Comparison of ENCODE assay signal across 11 mouse cellular contexts in genomic region chr2:48423861-48424442, GRCm38 (mm10).
DNase-seq lines count a peak whose midpoint lies in the region; ATAC-seq lines count a peak whose summit lies in the region.
"Had no signal": no experiment of that assay in that cellular context is flagged by ENCODE, and none has a peak within 500 bp of the region (broad histone marks: within the 10 kb centered on the region; RNA-seq: fewer than 3 reads in every experiment).

No protein-coding gene starts in this region.

- H3K4me3 ChIP-seq in hindbrain, embryonic 13.5 days = no peak overlapping the region
- no peak overlapping the region for H3K4me3 ChIP-seq in heart, embryonic 11.5 days (ENCODE audit: low read depth, low read length)
- H3K4me3 ChIP-seq: limb, embryonic 10.5 days; stomach, embryonic 15.5 days had no signal

- peaks cover 34% of the 10 kb centered on the region for H3K4me1 ChIP-seq in hindbrain, embryonic 13.5 days (replicated peaks)
- no peaks in the 10 kb centered on the region for H3K4me1 ChIP-seq in heart, embryonic 11.5 days (ENCODE audit: control insufficient read depth, insufficient read depth, low read length)
- H3K4me1 ChIP-seq: stomach, embryonic 15.5 days had no signal

- 12% methylated on average over 9 of the region's 9 CpGs for whole genome bisulfite sequencing in hindbrain, embryonic 13.5 days
- WGBS in heart, embryonic 11.5 days (ENCODE audit: insufficient replicate concordance) = 35% methylated on average over 9 of the region's 9 CpGs

- H3K27me3 ChIP-seq in hindbrain, embryonic 13.5 days = no peaks in the 10 kb centered on the region
- H3K27me3 ChIP-seq in heart, embryonic 11.5 days (ENCODE audit: control insufficient read depth, insufficient read depth, low read length) = no peaks in the 10 kb centered on the region
- H3K27me3 ChIP-seq: stomach, embryonic 15.5 days had no signal

- peak overlapping the region; percentile 84 for H3K27ac ChIP-seq in hindbrain, embryonic 13.5 days
- no peak overlapping the region for H3K27ac ChIP-seq in heart, embryonic 11.5 days (ENCODE audit: low read depth, low read length)
- H3K27ac ChIP-seq: limb, embryonic 10.5 days; stomach, embryonic 15.5 days had no signal

- ATAC-seq in hindbrain, embryonic 13.5 days (ENCODE audit: low FRiP score) = peak; percentile 85
- ATAC-seq in heart, embryonic 11.5 days (replicated peaks; ENCODE audit: insufficient number of reproducible peaks, low FRiP score, low TSS enrichment) = no peak

- no peaks in the 10 kb centered on the region for H3K36me3 ChIP-seq in hindbrain, embryonic 13.5 days
- H3K36me3 ChIP-seq in heart, embryonic 11.5 days (ENCODE audit: control insufficient read depth, insufficient read depth, low read length) = no peaks in the 10 kb centered on the region
- H3K36me3 ChIP-seq: limb, embryonic 10.5 days; stomach, embryonic 15.5 days had no signal

- peak overlapping the region; percentile 40 for H3K4me2 ChIP-seq in hindbrain, embryonic 13.5 days
- no peak overlapping the region for H3K4me2 ChIP-seq in heart, embryonic 11.5 days
- H3K4me2 ChIP-seq: stomach, embryonic 15.5 days had no signal

- no peaks in the 10 kb centered on the region for H3K9me3 ChIP-seq in hindbrain, embryonic 13.5 days
- no peaks in the 10 kb centered on the region for H3K9me3 ChIP-seq in heart, embryonic 11.5 days (replicated peaks; ENCODE audit: control insufficient read depth, low read length)
- H3K9me3 ChIP-seq: limb, embryonic 10.5 days; stomach, embryonic 15.5 days had no signal

- peak; percentile 57 for DNase-seq in Muller cell, postnatal 12 days (ENCODE audit: inconsistent ontology term)
- peak; percentile 58 for DNase-seq in brain, embryonic 18.5 days (ENCODE audit: low read depth, low spot score)
- DNase-seq in left cerebral cortex, postnatal 14 days (ENCODE audit: low spot score in 2 of 2) = peak; percentile 26 to 63
- DNase-seq in lung, postnatal 36 days = no peak
- no peak for DNase-seq in heart, postnatal 25 days (ENCODE audit: low spot score)
- DNase-seq in T-cell, adult 2 months (ENCODE audit: low spot score) = no peak
- DNase-seq: cerebellum, adult 8-10 months had no signal

- 0 out of 2 replicates have a peak overlapping the region, but pooled peaks have one; percentile 15 for H3K9ac ChIP-seq in hindbrain, embryonic 13.5 days
- no peak overlapping the region for H3K9ac ChIP-seq in heart, embryonic 11.5 days (ENCODE audit: low read depth, low read length)
- H3K9ac ChIP-seq: stomach, embryonic 15.5 days had no signal

- intact Hi-C loops in left cerebral cortex, postnatal 14 days (cut with DNase I) = no loop called here
- intact Hi-C loops in heart, postnatal 25 days (cut with DNase I) = no loop called here

Comparison
In these comparisons a context has a peak if more than half of its experiments do, and no peak if none do; other contexts are left out.
1. DNase-seq: peak in Muller cell, postnatal 12 days (single experiment), brain, embryonic 18.5 days (single experiment) and left cerebral cortex, postnatal 14 days (2 of 2); none in lung, postnatal 36 days (single experiment), heart, postnatal 25 days (single experiment) and T-cell, adult 2 months (single experiment).